Mouse (Mus musculus) liver, adult 2 months (tissue): ENCODE data around the gene Wap.

Experiments
- CTCF ChIP-seq: fragments of 200-500 bp; IDR thresholded peaks from 2 replicates; pipeline ENCODE4 v1.5.1; 2011; ENCODE audit warnings: low read depth, low read length, control low read depth
- POLR2A ChIP-seq: fragments of 200-500 bp; IDR thresholded peaks from 2 replicates; pipeline ENCODE4 v1.6.1; 2011; ENCODE audit warnings: low read length, control low read depth; ENCODE audit not compliant: insufficient read depth; ENCODE audit errors: extremely low read depth

DNA sequence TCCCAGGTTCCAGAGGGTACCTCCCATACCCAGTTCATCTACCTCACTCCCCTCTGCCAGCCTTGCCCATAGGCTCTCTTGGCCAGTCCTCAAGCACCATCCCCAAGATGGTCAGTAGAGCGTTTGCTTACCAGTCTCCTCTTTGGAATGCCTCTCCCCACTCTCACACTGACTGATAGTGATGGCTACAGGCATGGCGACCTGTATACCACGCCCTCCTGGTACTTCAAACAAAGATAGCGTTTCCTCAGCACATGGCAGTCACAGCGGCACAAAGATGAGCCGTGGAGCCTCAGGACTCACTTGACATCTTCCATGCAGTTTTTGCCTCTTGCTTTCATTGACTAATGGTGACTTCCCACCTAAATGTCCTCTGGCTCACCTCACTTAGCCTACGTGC is 48.6 kb downstream of the Wap start:
- TF ChIP-seq POLR2A, result no peak
- TF ChIP-seq CTCF, result no peak
